Mouse (Mus musculus) left cerebral cortex, postnatal 10 days (tissue): ENCODE results near the gene Mr1. TPM values are rescaled to one million over a fixed set of nuclear protein-coding genes. Genes with fewer than 3 reads are reported as not detected.
"Not testable (repeated sequence)": the region's sequence is repeated elsewhere in the genome, so short reads cannot be mapped to it uniquely, and the experiment has no call there.

Experiments used
- DNase-seq, 2 experiments: peaks; one replicate each; pipeline ENCODE4 v3.0.0; 2021 to 2022; ENCODE audit warnings: low spot score in 2 of 2, mixed read lengths in 1 of 2; ENCODE audit errors: extremely low spot score in 1 of 2
- intact Hi-C: fragments of 180-260 bp; cut with DNase I; formaldehyde crosslinking; loops from one replicate; pipeline ENCODE4 v1.15.1; 2025
- total RNA-seq, 2 experiments: library from RNA; stranded (reverse); gene quantifications; 2 replicates each; pipeline ENCODE4 v1.2.3; 2021

The Mr1 gene
- total RNA-seq: 1 to 10 TPM; 1.8 to 2.4 TPM

DNA sequence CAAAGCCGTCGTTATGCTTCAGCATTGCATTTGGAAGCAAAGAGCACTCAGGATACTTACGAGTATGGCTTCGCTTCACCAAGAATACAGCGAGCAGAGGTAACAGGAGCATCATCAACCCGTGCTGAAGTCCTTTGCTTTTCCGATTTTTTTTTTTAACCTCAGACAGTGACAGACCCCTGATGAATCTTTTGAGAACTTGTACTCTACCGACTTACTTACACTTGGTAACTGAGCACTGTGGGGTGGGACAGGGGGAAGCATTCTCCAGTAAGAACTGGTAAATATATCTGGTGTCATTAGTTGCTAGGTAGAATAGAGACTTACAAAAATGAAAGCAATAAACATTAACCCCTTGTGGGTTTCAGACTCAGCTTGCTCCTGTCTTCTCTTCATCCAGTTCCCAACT lies at the start of gene Mr1:
TSS of gene Mr1 (minus strand) at position 243 of the 409 bp plus-strand sequence.
- peak in 1 of 2 experiments; percentile 43 for DNase-seq
- intact Hi-C loops: no loop called here

- DNase-seq: peak in 1 of 2 experiments; percentile 40
- intact Hi-C loops: no loop called here
Measured at GRCm38 (mm10) chr1:155192805-155193368, 46.3 kb upstream of the Mr1 start.

DNA sequence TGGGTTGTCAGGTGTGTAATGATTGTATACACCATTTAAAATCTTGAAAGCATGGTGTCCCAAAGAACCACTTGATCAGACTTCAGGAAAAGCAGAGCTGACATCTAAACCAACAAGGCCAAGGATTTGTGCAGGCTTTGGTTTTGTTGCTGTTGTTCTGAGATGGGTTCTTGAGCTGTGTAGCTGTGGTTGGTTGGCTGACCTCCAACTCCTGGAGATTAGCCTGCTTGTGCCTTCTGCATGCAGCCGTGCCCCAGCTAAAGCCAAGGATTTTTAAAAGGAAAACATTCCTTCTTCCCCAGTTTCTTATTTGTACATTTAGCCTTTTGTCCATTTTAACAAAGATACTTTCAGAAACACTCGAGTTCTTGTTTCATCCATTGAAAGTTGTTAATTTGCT lies 45.1 kb upstream of the Mr1 start:
- no peak for DNase-seq
- intact Hi-C loops: no loop called here

DNA sequence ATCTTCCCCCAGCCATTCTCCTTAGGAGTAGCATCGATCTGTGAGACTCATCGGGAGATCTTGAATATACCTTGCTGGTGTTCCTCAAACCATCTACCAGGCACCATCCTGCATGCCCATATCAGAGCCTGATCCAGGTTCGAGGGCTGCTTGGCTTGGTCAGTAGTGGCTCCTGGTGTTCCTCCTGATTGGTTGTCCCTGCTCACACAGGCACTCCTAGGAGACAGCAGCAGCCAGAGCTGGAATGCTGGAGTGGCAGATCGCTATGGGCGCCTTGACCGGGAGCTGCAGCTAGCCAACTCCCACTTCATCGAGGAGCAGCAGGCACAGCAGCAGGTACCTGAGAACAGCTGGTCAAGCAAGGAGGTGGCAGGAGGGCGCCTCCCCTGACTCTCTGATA lies 44.6 kb upstream of the Mr1 start:
- intact Hi-C loops: no loop called here

GRCm38 (mm10) chr1:155188656-155189055 lies 42.0 kb upstream of the Mr1 start:
- intact Hi-C loops: no loop called here
- no peak for DNase-seq

More for the DNA sequence above, 44.6 kb upstream of the Mr1 start:
- no peak for DNase-seq

- intact Hi-C loops: no loop called here
- no peak for DNase-seq
Measured at GRCm38 (mm10) chr1:155184191-155184590, 37.6 kb upstream of the Mr1 start.

- intact Hi-C loops: no loop called here
- DNase-seq: no peak
Measured at GRCm38 (mm10) chr1:155178192-155178924, 31.7 kb upstream of the Mr1 start.

GRCm38 (mm10) chr1:155174424-155174823 lies 27.8 kb upstream of the Mr1 start:
- intact Hi-C loops: no loop called here
- DNase-seq: no peak

DNA sequence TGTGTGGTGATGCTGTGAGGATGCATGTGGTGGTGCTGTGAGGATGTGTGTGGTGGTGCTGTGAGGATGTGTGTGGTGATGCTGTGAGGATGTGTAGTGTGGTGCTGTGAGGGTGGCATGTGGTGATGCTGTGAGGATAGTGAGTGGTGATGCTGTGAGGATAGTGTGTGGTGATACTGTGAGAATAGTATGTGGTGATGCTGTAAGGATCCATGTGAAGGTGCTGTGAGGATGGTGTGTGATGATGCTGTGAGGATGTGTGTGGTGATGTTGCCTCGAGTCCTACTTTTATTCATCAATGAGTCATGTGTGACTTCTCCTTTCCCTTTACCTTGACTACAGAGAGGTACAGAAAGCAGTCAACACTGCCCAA lies 27.0 kb upstream of the Mr1 start:
- intact Hi-C loops, DNase-seq: not testable (repeated sequence)

- no peak for DNase-seq
- intact Hi-C loops: no loop called here
Measured at GRCm38 (mm10) chr1:155172895-155173643, 26.5 kb upstream of the Mr1 start.

GRCm38 (mm10) chr1:155169935-155170334 lies 23.3 kb upstream of the Mr1 start:
- no peak for DNase-seq
- intact Hi-C loops: no loop called here

DNA sequence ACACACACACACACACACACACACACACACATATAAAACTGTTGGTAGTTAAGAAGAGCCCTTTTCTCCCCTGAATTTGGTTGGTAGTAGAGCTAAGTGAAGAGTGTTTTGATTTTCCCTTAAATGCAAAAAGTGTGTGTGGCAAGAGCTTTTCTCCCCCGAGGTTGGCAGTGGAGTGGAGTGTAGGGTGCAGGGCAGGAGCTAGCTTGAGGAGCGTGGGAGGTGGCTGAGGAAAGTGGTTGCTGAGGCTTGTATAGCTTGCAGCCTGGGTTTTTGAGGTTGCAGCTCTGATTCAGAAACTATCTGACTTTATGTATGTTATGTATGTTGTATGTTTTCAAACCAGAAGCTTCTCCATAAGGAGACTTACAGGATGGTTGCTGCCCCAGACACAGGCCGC lies 20.8 kb upstream of the Mr1 start:
- no peak for DNase-seq
- intact Hi-C loops: no loop called here

GRCm38 (mm10) chr1:155158970-155159484 lies 12.4 kb upstream of the Mr1 start:
- intact Hi-C loops: no loop called here
- DNase-seq: peak; percentile 38 to 90

GRCm38 (mm10) chr1:155158141-155158969 lies 11.7 kb upstream of the Mr1 start, which contains the start of gene Stx6:
Gene Stx6 (plus strand): TSS chr1:155158715.
- peak; percentile 96 to 99 for DNase-seq
- intact Hi-C loops: no loop called here

DNA sequence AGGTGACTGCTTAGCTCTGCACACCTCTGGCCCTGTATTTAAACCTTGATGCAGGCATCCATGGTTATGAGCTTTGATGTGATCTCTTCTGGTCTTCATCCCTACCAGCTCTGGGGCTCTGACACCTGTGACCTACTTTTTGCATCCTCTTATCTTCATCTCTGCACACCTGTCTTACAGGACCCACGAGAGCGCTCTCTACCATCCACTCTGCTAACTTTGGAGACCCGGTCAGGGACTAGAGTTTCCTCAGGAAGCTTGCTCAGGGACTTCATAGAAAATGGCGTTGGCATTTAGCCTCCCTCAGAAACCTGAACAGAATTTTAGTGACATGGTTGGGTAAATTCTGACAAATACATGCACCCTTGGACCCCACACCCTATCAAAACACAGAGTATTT lies 7.3 kb upstream of the Mr1 start:
- DNase-seq: no peak

GRCm38 (mm10) chr1:155150821-155151220 lies 4.2 kb upstream of the Mr1 start:
- intact Hi-C loops: no loop called here

More for the DNA sequence above, 7.3 kb upstream of the Mr1 start:
- intact Hi-C loops: no loop called here

DNA sequence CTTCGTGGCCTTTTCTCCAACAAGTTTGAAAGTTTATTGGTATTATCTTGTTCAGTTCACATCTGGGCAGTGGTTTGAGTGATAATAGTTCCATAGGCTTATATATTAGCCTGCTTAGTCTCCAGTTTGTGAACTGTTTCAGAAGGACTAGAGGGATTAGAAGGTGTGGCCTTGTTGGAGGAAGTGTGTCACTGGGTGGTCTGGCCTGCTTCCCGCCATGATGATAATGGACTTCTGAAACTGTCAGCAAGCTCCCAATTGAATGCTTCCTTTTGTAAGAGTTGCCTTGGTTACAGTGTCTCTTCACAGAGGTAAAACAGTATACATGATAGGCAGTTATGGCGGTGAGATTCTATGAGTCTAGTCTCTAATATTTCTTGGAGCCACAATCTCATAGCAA lies 2.8 kb upstream of the Mr1 start:
- intact Hi-C loops: no loop called here

More at GRCm38 (mm10) chr1:155150821-155151220, 4.2 kb upstream of the Mr1 start:
- no peak for DNase-seq

DNA sequence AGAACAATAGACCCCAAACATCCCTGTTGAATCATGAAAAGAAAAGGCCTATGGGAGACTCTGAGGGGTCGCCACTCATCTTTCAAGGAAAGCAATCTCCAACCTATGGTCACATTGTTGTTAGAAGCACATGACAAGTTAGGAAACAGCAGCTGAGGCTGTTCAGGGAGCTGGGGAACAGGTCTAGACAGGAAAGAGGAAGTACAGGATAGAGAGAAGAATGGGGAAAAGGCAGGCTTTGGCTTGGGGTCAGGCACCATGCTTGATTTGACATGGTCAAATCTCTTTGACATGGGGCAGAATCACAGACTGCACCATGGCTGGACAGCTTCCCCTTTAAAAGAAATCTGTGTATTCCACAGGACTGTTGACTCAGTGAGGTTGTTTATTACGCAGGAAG lies 614 bp upstream of the Mr1 start:
- DNase-seq: no peak

More for the DNA sequence above, 2.8 kb upstream of the Mr1 start:
- no peak for DNase-seq

DNA sequence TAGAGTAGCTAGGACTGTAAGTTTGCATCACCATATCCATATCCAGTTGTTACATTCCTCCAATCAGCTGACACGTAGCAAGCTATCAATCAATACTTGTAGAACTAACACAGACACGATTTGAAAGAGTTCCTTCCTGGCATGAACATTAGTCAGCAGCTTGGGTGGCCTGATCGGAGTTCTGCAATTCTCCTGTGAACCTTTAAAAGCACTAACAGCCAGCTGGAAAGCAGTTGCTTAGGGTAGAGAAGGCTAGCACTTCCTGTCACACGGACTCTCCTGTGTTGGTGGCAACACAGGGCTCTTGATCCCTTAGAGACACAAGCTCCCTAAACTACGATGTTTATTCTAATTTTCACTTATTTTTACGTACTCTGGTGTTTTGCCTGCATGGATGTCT lies 994 bp downstream of the Mr1 start:
- intact Hi-C loops: no loop called here
- DNase-seq: no peak

More for the DNA sequence above, 614 bp upstream of the Mr1 start:
- intact Hi-C loops: no loop called here
